Mouse (Mus musculus) limb, embryonic 14.5 days (tissue): ENCODE data around the gene Aldh3a2. TPM values are rescaled to one million over a fixed set of nuclear protein-coding genes. Genes with fewer than 3 reads are reported as not detected.
"Not testable (repeated sequence)": the region's sequence is repeated elsewhere in the genome, so short reads cannot be mapped to it uniquely, and the experiment has no call there.

Source experiments
- ATAC-seq: fragments of 200-750 bp; cut with Nextera tagmentation; 2 replicates; pipeline ENCODE4 v1.8.0; 2017; ENCODE audit warnings: low read depth, moderate number of reproducible peaks, moderate TSS enrichment; ENCODE audit not compliant: low FRiP score
- DNase-seq: peaks from one replicate; pipeline ENCODE4 v3.0.0-alpha.2; 2015; ENCODE audit warnings: low spot score
- H3K27ac ChIP-seq: fragments of 300-500 bp; sonication (generic); replicated peaks from 2 replicates; pipeline ENCODE4 v1.5.1; 2014; ENCODE audit warnings: low read depth, mild to moderate bottlenecking, low read length, moderate library complexity, mixed read lengths
- H3K27me3 ChIP-seq: fragments of 300-500 bp; sonication (generic); 2 replicates; pipeline ENCODE4 v1.6.1; 2014; ENCODE audit warnings: low read length, mixed read lengths; ENCODE audit not compliant: control insufficient read depth, insufficient read depth
- H3K36me3 ChIP-seq: fragments of 300-500 bp; sonication (generic); 2 replicates; pipeline ENCODE4 v1.6.1; 2014; ENCODE audit warnings: mild to moderate bottlenecking, low read length, moderate library complexity, mixed read lengths; ENCODE audit not compliant: control insufficient read depth, insufficient read depth
- H3K4me1 ChIP-seq: fragments of 300-500 bp; sonication (generic); 2 replicates; pipeline ENCODE4 v1.6.1; 2014; ENCODE audit warnings: antibody characterized with exemption, low read length, mixed read lengths; ENCODE audit not compliant: control insufficient read depth, insufficient read depth
- H3K4me2 ChIP-seq: fragments of 300-500 bp; sonication (generic); replicated peaks from 2 replicates; pipeline ENCODE4 v1.6.1; 2014; ENCODE audit warnings: low read depth, mild to moderate bottlenecking, low read length, moderate library complexity; ENCODE audit not compliant: severe bottlenecking
- H3K4me3 ChIP-seq: fragments of 300-500 bp; sonication (generic); replicated peaks from 2 replicates; pipeline ENCODE4 v1.5.1; 2014; ENCODE audit warnings: low read length
- H3K9ac ChIP-seq: fragments of 300-500 bp; sonication (generic); 2 replicates; pipeline ENCODE4 v1.6.1; 2014; ENCODE audit warnings: mild to moderate bottlenecking, low read depth, low read length, moderate library complexity; ENCODE audit not compliant: severe bottlenecking
- H3K9me3 ChIP-seq: fragments of 300-500 bp; sonication (generic); 2 replicates; pipeline ENCODE4 v1.6.1; 2016; ENCODE audit warnings: low read length; ENCODE audit not compliant: control insufficient read depth
- POLR2A ChIP-seq: fragments of 200-500 bp; IDR thresholded peaks from 2 replicates; pipeline ENCODE4 v1.8.0; 2012; ENCODE audit warnings: inconsistent platforms, mild to moderate bottlenecking, moderate library complexity, borderline replicate concordance; ENCODE audit not compliant: insufficient read depth, insufficient read length; ENCODE audit errors: extremely low read depth
- WGBS: fragments of 180-500 bp; shearing (Covaris S2); extraction: QIAGEN DNeasy Blood & Tissue Kit; methylation state at CpG from one replicate; pipeline ENCODE4 v1.1.7; 2014; 5-methylcytosine and 5-hydroxymethylcytosine counted together
- polyA plus RNA-seq, 2 experiments: library from polyadenylated mRNA; depleted of rRNA in 1 of 2; stranded (reverse) in 1 of 2; unstranded in 1 of 2; fragments of >200 nt; fragmentation: Nextera tagmentation in 1 of 2; extraction: Ambion mirVana in 1 of 2; gene quantifications; 2 replicates each; pipeline versions ENCODE4 v1.2.1 to v1.2.3; 2012 to 2014

Aldh3a2 gene
- polyA plus RNA-seq, 2 experiments, result 33.5 to 35.5 TPM

DNA sequence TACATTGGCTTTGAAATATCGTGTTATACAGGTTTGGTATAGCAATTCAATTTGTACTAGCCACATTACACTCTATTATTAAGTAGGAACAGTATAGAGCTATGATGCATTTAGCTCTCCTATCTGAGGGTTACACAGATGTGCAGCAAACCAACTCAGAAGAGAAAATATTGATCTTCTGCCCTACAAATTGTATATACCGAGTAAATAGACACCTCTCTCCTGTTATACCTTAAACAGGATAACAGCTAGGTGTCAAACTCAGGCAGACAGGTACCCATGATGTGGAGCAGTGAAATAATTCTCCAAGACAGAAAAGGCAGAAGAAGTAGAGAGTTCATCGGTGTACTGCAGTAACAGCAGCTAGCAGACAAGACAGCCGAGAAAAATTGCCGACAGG lies 91.5 kb downstream of the Aldh3a2 start:
- no peaks in the 10 kb centered on the region for H3K27me3 ChIP-seq
- no peaks in the 10 kb centered on the region for H3K9me3 ChIP-seq
- WGBS, result 76% methylated on average over 5 of the region's 5 CpGs
- H3K4me3 ChIP-seq, result peak overlapping the region; percentile 31; the same call in 1 of the 2 replicates
- H3K27ac ChIP-seq, result no peak overlapping the region
- no peak for TF ChIP-seq POLR2A
- DNase-seq, result no peak
- H3K4me1 ChIP-seq, result peaks cover 27% of the 10 kb centered on the region
- peak overlapping the region; percentile 54; the same call in 1 of the 2 replicates for H3K4me2 ChIP-seq
- no peaks in the 10 kb centered on the region for H3K36me3 ChIP-seq
- no peak for ATAC-seq
- H3K9ac ChIP-seq, result no peak overlapping the region

- Histone ChIP-seq H3K27ac (peak within 1 kb of the TSS; percentile 96), H3K4me3 (peak within 1 kb of the TSS; percentile 100), H3K4me2 (peak within 1 kb of the TSS; percentile 56), H3K9ac (peak within 1 kb of the TSS; percentile 97), H3K36me3 (no peaks in the 10 kb centered on the region), H3K9me3 (no peaks in the 10 kb centered on the region), H3K4me1 (peaks cover 19% of the 10 kb centered on the region), H3K27me3 (no peaks in the 10 kb centered on the region)
- ATAC-seq (peak; percentile 97), DNase-seq (peak; percentile 100)
- TF ChIP-seq POLR2A, result peak; percentile 54; the same call in 1 of the 2 replicates
- WGBS, result under 1% methylated on average over 63 of the region's 69 CpGs
Measured at GRCm38 (mm10) chr11:61174821-61175658, 92.2 kb downstream of the Aldh3a2 start, which contains the start of gene Usp22. TSS of gene Usp22 (minus strand) at chr11:61175055.

- under 1% methylated on average over 27 of the region's 28 CpGs for WGBS
- DNase-seq (peak; percentile 75), ATAC-seq (peak; percentile 38)
- Histone ChIP-seq H3K27me3 (no peaks in the 10 kb centered on the region), H3K4me2 (peak overlapping the region; percentile 56), H3K36me3 (no peaks in the 10 kb centered on the region), H3K9me3 (no peaks in the 10 kb centered on the region), H3K4me3 (peak overlapping the region; percentile 100), H3K9ac (peak overlapping the region; percentile 97), H3K4me1 (peaks cover 14% of the 10 kb centered on the region), H3K27ac (peak overlapping the region; percentile 96)
- no peak for TF ChIP-seq POLR2A
Measured at GRCm38 (mm10) chr11:61174291-61174820, 92.9 kb downstream of the Aldh3a2 start.

DNA sequence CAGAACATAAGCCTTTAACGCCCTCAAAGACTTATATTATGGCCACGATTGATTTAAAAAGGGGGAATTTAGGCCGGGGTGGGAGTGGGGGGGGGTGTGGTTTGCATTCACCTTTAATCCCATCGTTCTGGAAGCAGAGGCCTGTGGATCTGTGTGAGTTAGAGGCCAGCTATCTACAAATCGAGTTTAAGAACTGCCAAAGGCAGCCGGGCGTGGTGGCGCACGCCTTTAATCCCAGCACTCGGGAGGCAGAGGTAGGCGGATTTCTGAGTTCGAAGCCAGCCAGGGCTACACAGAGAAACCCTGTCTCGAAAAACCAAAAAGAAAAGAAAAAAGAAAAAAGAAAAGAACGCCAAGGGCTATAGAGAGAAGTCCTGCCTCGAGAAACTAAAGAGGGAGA lies 93.8 kb downstream of the Aldh3a2 start:
- not testable (repeated sequence) for DNase-seq, H3K27ac ChIP-seq, H3K9me3 ChIP-seq, H3K27me3 ChIP-seq, ATAC-seq, H3K36me3 ChIP-seq
- Histone ChIP-seq H3K4me3 (peak overlapping the region; percentile 100), H3K4me2 (peak overlapping the region; percentile 56), H3K4me1 (peaks cover 14% of the 10 kb centered on the region), H3K9ac (peak overlapping the region; percentile 97; the same call in 1 of the 2 replicates)
- 40% methylated on average over 15 of the region's 15 CpGs for WGBS

Other genes starting within 250 kb of the Aldh3a2 start
- gene Kcnj12, start 244.9 kb downstream of the Aldh3a2 start, polyA plus RNA-seq (2012; rRNA removed), result 0.47 and 0.55 TPM in 2 replicates
- 0.14 and 0.62 TPM in 2 replicates for gene Kcnj12, start 244.9 kb downstream of the Aldh3a2 start, polyA plus RNA-seq (2014; fragmentation: Nextera tagmentation; extraction: Ambion mirVana)
- gene Tnfrsf13b, start 140.7 kb downstream of the Aldh3a2 start, polyA plus RNA-seq (2012; rRNA removed), result 3.8 and 5.1 TPM in 2 replicates
- gene Tnfrsf13b, start 140.7 kb downstream of the Aldh3a2 start, polyA plus RNA-seq (2014; fragmentation: Nextera tagmentation; extraction: Ambion mirVana), result 2.2 and 3.6 TPM in 2 replicates
- 123 and 146 TPM in 2 replicates for gene Usp22, start 92.4 kb downstream of the Aldh3a2 start, polyA plus RNA-seq (2012; rRNA removed)
- 174 and 201 TPM in 2 replicates for gene Usp22, start 92.4 kb downstream of the Aldh3a2 start, polyA plus RNA-seq (2014; fragmentation: Nextera tagmentation; extraction: Ambion mirVana)
- 0.47 and 0.55 TPM in 2 replicates for gene Aldh3a1, start 59.9 kb downstream of the Aldh3a2 start, polyA plus RNA-seq (2012; rRNA removed)
- gene Aldh3a1, start 59.9 kb downstream of the Aldh3a2 start, polyA plus RNA-seq (2014; fragmentation: Nextera tagmentation; extraction: Ambion mirVana), result 0.47 and 0.70 TPM in 2 replicates
- 0.17 and 0.19 TPM in 2 replicates for gene Slc47a2, start 75.4 kb upstream of the Aldh3a2 start, polyA plus RNA-seq (2012; rRNA removed)
- gene Slc47a2, start 75.4 kb upstream of the Aldh3a2 start, polyA plus RNA-seq (2014; fragmentation: Nextera tagmentation; extraction: Ambion mirVana), result 0.10 TPM in 1 of 2 replicates, not detected in the other
- gene Slc47a1, start 110.9 kb upstream of the Aldh3a2 start, polyA plus RNA-seq (2012; rRNA removed), result 0.82 and 0.91 TPM in 2 replicates
- gene Slc47a1, start 110.9 kb upstream of the Aldh3a2 start, polyA plus RNA-seq (2014; fragmentation: Nextera tagmentation; extraction: Ambion mirVana), result 0.65 and 0.86 TPM in 2 replicates
- 2.4 and 2.8 TPM in 2 replicates for gene Rnf112, start 186.7 kb upstream of the Aldh3a2 start, polyA plus RNA-seq (2012; rRNA removed)
- 0.21 and 0.26 TPM in 2 replicates for gene Rnf112, start 186.7 kb upstream of the Aldh3a2 start, polyA plus RNA-seq (2014; fragmentation: Nextera tagmentation; extraction: Ambion mirVana)
- gene Mfap4, start 218.0 kb upstream of the Aldh3a2 start, polyA plus RNA-seq (2012; rRNA removed), result 749 and 913 TPM in 2 replicates
- 474 and 516 TPM in 2 replicates for gene Mfap4, start 218.0 kb upstream of the Aldh3a2 start, polyA plus RNA-seq (2014; fragmentation: Nextera tagmentation; extraction: Ambion mirVana)
- 98.7 and 133 TPM in 2 replicates for gene Mapk7, start 226.9 kb upstream of the Aldh3a2 start, polyA plus RNA-seq (2012; rRNA removed)
- 55.9 and 68.9 TPM in 2 replicates for gene Mapk7, start 226.9 kb upstream of the Aldh3a2 start, polyA plus RNA-seq (2014; fragmentation: Nextera tagmentation; extraction: Ambion mirVana)
- gene B9d1, start 237.7 kb upstream of the Aldh3a2 start, polyA plus RNA-seq (2012; rRNA removed), result 37.2 and 41.7 TPM in 2 replicates
- 28.2 and 35.5 TPM in 2 replicates for gene B9d1, start 237.7 kb upstream of the Aldh3a2 start, polyA plus RNA-seq (2014; fragmentation: Nextera tagmentation; extraction: Ambion mirVana)